Mouse (Mus musculus): ENCODE measurements at regions not wholly inside any gene's neighbourhood (a gene's known extent, or its start where the extent isn't known, plus 50 kb on each side); places are given as distances from the start of the nearest gene placed in this dataset.

DNA sequence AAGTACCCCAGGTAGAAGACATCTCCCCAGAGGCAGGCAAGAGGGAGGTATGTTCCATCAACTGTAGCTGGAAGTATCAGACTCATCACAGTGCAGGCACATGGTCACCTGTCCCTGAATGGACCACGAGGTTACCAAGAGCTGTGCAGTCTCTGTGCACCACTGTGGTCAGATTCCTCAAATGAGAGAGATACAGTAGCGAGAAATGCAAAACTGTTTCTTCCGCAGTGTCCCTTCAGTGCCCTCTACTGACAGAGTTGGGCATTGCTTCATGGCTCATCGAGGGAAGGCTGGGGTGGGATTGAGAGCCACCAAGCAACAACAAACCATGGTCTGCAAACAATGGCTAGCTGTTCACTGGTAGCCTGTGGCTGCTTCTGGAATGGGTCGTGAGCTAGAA lies 406.9 kb downstream of the Ptpru start:
- peak in 1 of 2 experiments; percentile 79 for DNase-seq

- DNase-seq: no peak
These were observed 405.4 kb downstream of the Ptpru start for GRCm38 (mm10) chr4:131432591-131433177.

DNA sequence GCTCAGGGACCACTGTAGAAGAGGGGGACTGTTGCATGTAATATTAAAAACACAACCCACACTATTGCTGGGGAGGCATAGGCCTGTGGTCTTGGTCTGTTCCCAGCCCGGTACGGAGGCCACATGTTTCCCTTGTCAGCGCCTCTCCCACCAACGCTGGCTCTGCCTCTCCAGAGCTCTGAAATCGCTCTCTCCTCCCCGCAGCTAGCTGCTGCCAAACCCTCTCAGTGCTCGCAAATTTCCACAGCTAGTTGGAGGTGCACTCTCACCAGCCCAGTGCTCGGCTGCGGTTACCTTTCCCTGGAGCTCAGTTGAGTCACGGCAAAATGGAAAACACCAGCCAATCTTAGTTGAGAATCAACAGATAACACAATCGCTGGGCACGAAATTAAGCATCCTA lies 402.9 kb downstream of the Ptpru start:
- DNase-seq: no peak

- no peak for DNase-seq
These were observed 399.7 kb downstream of the Ptpru start for GRCm38 (mm10) chr4:131438403-131438802.

DNA sequence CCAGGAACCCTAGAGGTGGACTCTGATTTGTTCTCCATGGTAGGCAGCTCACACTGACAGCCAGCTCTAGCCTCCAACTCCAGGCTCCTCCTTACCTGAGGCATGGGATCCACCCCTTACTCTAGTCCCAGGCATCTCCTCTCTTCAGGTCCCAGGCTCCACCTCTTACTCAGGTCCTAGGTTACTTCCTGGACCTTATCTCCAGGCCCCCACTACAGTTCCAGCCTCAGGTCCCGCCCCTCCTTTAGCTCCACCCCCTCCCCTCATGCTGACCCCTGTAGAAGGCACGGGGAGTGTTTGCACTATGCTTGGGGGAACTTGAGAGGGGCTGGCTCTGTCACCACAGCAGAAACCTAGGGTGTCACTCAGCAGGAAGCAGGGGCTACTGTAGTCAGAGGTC lies 399.2 kb downstream of the Ptpru start:
- DNase-seq: no peak

GRCm38 (mm10) chr4:131440845-131441244 lies 397.2 kb downstream of the Ptpru start:
- peak in 1 of 2 experiments; percentile 24 for DNase-seq

GRCm38 (mm10) chr4:131443518-131443917 lies 394.6 kb downstream of the Ptpru start:
- no peak for DNase-seq

DNA sequence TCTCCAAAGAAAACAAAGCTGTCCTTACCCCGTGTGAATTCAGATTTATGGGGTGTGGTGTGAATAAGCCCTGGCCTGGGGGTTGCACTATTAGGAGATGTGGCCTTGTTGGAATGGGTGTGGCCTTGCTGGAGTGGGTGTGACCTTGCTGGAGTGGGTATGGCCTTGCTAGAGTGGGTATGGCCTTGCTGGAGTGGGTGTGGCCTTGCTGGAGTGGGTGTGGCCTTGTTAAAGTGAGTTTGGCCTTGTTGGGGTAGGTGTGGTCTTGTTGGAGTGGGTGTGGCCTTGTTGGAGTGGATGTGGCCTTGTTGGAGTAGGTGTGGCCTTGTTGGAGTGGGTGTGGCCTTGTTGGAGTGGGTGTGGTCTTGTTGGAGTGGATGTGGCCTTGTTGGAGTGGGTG lies 387.8 kb downstream of the Ptpru start:
- peak in 1 of 2 experiments; percentile 22 for DNase-seq

DNA sequence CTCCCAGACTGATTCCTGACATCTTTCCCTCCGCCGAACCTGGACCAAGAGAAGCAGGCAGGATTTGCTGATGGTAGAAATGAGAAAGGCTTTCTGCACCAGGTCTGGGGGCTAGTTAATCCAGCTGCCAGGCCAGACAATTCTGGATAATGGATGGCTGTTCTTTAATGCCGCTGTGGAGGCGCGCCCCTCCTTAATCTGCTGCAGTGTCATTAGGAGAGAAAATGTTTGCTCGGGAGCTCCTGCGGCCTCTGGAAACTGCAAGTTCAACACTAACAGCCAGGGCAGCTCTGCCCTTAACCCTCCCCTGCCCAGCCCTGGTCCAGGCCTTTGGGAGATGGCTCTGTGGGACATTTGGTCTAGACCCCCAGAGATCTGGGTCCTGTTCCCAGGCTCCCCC lies 380.5 kb downstream of the Ptpru start:
- peak in 1 of 2 experiments; percentile 14 for DNase-seq

DNA sequence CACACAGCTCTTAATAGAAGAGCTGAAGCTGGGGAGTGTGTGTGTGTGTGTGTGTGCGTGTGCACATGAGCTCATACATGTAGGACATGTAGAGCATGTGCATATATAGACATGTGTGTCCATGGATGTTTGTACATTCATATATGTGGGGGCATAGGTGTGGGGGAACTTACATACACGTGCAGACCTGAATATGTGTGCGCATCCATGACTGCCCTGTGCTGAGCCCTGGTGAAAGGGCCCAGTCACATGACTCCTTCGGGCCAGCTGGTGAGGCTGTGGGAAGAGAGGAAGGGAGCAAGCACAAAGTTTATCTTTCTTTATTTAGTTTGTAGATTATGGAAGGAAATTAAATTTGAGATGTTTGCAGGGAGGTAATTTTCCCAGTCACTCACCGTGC lies 378.3 kb downstream of the Ptpru start:
- no peak for DNase-seq

GRCm38 (mm10) chr4:131461312-131461711 lies 376.8 kb downstream of the Ptpru start:
- DNase-seq: peak in 1 of 2 experiments; percentile 13

DNA sequence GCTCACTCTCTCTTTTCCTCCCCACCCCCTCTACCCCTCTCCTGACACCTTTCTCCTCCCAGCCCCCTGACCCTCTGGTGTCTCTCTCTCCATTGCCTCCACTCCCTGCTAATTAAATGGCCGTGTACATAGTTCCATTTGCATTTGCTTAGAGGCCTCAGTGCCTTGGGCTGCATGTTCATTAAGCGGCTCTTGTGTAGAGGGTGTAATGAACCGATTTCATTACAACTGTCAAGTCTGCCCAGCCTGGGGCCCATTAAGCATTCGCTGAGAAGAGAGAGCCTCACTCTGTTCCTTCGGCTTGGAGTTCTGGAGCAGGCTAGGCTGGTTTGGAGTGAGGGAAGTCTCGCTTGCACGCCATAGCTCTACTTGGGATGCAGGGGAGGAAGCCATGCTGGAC lies 376.4 kb downstream of the Ptpru start:
- no peak for DNase-seq

DNA sequence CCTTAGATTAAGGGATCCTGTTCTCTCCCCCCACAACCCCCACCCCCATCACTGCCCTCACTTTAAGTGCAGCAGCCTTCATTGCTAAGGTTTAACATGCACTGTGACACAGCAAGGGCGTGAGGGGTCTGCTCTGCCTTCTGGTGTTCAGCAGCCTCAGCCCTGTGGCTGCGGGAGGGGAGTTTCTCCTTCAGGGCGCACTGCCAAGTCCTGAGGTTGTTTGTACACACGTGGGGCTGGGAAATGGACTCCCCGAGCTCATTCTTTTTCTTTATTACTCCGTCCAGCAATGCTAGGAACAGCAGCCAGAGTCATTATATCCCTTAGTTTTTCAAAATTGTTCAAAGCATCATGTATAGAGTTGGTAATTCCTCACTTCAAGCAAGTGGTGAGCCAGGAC lies 363.1 kb downstream of the Ptpru start:
- peak in 1 of 2 experiments; percentile 28 for DNase-seq

DNA sequence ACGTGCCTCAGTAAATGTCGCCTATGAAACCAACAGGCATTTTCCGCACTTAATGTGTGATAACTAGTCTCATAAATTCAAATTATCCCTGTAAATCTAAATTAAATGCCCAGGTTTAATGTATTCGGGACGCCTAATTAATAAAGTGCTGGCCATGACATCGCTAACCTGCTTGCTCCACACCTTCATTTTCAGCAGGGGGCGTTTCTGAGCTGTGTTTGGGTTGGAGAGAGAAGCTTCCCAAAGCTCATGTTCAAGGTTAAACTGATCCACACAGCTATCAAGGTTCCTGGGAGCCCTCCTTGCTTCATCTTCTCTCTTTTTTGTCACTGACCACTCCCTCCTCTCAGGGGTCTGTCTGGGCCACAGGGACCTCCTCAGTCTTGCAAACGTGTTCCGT lies 359.2 kb downstream of the Ptpru start:
- peak; percentile 19 to 30 for DNase-seq

DNA sequence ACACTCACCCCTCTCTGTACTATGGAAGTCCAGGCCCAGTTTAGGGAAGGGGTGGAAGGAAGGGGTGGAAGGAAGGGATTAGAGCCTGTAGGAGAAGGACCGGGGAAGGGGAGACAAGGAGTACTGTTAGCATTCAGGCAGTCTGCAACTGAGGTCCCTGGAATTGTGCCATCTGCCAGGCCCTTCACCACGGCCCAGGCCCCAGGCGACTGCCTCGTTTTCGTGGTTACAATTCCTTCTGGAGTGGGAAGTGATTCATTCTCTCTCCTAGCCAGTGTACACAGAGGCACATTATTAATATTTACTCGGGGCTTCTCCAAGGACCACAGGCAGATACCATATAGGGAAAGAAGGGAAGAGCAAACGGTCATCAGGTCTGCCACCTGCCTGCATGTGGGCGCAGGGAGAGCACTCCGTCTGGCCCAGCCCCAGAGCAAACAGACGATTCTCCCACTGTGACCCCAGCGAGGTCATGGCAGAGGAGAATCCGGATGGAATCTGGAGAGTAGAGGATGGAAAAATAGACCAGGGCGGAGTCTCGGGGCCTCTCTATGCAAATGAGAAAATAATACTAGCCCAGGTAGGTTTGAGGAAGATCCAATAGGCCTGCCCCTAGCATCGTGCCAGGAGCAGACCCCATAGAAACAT lies 354.0 kb downstream of the Ptpru start:
- DNase-seq: peak in 1 of 2 experiments; percentile 33

GRCm38 (mm10) chr4:131484607-131485111 lies 353.4 kb downstream of the Ptpru start:
- DNase-seq: peak in 1 of 2 experiments; percentile 17

- peak in 1 of 2 experiments; percentile 24 for DNase-seq
These were observed 352.8 kb downstream of the Ptpru start for GRCm38 (mm10) chr4:131485126-131485825.

GRCm38 (mm10) chr4:131486821-131487220 lies 351.3 kb downstream of the Ptpru start:
- peak; percentile 85 to 90 for DNase-seq

DNA sequence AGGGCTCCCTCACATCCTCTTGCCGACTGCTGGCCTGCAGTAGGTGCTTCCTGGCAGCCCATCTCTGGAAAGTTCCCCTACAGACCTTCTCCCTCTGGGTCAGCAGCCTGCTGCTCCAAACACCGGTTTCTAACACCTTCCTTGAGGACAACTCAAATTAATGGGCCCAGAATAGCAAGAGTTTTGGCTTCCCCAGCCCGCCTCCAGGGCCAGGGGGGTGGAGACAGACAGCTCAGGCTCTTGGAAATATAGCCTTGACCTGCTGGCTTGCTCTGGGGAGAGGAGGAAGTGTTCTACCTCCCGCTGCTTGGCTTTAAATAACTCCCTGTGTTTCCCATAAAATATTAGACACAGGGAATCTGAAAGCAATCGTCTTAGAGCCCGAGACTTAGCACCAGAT lies 349.8 kb downstream of the Ptpru start:
- peak; percentile 55 to 80 for DNase-seq

- DNase-seq: peak in 1 of 2 experiments; percentile 18
These were observed 349.0 kb downstream of the Ptpru start for GRCm38 (mm10) chr4:131489056-131489455.

DNA sequence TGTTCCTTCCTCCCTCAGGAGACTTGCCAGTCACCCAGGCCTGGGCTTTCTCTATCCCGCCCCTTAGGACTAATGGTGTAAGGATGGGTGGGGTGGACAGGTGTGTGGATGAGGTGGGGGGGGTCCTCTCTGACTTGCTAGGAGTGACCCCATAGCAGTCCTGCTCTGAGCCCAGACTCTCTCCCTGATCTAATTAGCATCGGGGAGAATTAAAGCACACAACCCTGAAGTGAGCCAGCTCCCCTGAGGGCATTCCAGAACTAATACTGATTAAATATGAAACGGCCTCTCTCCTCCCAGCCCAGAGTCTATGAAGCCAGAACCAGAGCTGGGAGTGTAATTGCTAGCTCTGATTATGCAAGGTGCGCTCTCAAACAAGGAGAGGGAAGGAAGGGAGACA lies 346.1 kb downstream of the Ptpru start:
- no peak for DNase-seq

- no peak for DNase-seq
These were observed 344.4 kb downstream of the Ptpru start for GRCm38 (mm10) chr4:131493726-131494125.

- DNase-seq: no peak
These were observed 341.2 kb downstream of the Ptpru start for GRCm38 (mm10) chr4:131496900-131497299.
